Mouse (Mus musculus) gastrocnemius, adult 2 months (tissue): ENCODE measurements around the gene Slc13a4. TPM values are rescaled to one million over a fixed set of nuclear protein-coding genes. Genes with fewer than 3 reads are reported as not detected.
A peak's percentile ranks its signal among the peaks of the same experiment; 100 is the strongest.

ENCODE experiments used
- DNase-seq: peaks from one replicate; pipeline ENCODE4 v3.0.0; 2022
- H3K27ac ChIP-seq: fragments of 200-600 bp; 2 replicates; pipeline ENCODE4 v1.8.1; 2022; ENCODE audit warnings: mild to moderate bottlenecking
- H3K4me3 ChIP-seq: fragments of 200-600 bp; 2 replicates; pipeline ENCODE4 v1.8.1; 2022; ENCODE audit warnings: mild to moderate bottlenecking, moderate library complexity
- CTCF ChIP-seq: fragments of 200-600 bp; IDR thresholded peaks from 2 replicates; pipeline ENCODE4 v1.8.1; 2022; ENCODE audit warnings: antibody characterized with exemption, mild to moderate bottlenecking, moderate library complexity
- intact Hi-C: fragments of 180-260 bp; cut with DNase I; formaldehyde crosslinking; loops from one replicate; pipeline ENCODE4 v1.15.1; 2025
- total RNA-seq, 2 experiments: library from RNA; stranded (reverse); gene quantifications; 2 replicates each; pipeline ENCODE4 v1.2.3; 2021

The Slc13a4 gene
- total RNA-seq, 2 experiments from 2014 or later: 0.06 TPM; not detected in 1

GRCm38 (mm10) chr6:35265580-35266278 is 42.2 kb downstream of the Slc13a4 start:
- Histone ChIP-seq H3K4me3 (peak overlapping the region; percentile 9; the same call in 1 of the 2 replicates), H3K27ac (peak overlapping the region; percentile 35; the same call in 1 of the 2 replicates)
- intact Hi-C loops: no loop called here
- TF ChIP-seq CTCF: no peak
- DNase-seq: no peak

DNA sequence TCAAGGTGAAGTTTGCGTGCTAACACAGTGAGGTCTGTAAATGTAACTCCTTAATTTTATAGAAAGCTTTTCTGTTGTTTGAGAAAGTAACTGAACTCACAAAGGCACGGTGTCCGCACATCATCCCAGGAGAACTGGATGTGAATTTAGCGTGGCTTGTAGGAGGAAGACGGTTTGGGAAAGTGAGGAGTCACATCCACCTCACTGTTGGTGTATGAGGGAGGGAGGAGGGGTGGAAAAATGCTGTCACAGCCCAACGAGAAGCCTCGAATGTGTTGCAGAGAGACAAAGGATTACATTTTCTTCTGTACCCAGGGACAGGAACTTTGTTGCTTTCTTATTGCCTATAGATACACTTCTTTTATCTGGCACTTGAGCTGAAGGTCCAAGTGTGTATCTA is 47.4 kb downstream of the Slc13a4 start:
- no peak for DNase-seq
- intact Hi-C loops: no loop called here
- H3K27ac ChIP-seq: no peak overlapping the region

DNA sequence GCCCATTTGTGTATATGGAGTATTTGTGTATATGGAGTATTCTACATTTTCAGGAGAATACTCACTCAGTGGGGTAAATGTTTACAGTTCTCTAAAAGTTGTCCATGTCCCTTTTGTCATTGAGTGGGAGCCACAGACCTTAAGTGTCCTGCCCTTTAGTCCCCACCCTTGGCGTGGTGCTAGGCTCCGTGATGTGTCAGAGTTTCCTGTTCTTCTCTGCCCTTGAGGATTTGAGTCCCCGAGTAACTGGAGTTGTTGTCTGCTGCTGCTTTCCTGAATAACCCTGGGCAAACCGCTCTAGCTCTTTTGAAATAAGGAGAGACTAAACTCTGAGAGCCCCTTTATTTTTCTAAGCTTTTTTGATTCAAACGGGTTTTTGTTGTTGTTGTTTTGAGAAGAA is 48.4 kb downstream of the Slc13a4 start:
- DNase-seq: peak; percentile 54
- Histone ChIP-seq H3K4me3 (no peak overlapping the region), H3K27ac (peak overlapping the region; percentile 61)
- no peak for TF ChIP-seq CTCF
- intact Hi-C loops: loop anchor here (10.0 kb wide), 2 partner anchors 115 to 985 kb away; no protein-coding TSS in a partner anchor

More for the DNA sequence above, 47.4 kb downstream of the Slc13a4 start:
- H3K4me3 ChIP-seq: no peak overlapping the region
- TF ChIP-seq CTCF: no peak

GRCm38 (mm10) chr6:35258922-35259321 is 49.0 kb downstream of the Slc13a4 start:
- TF ChIP-seq CTCF: no peak
- Histone ChIP-seq H3K4me3 (no peak overlapping the region), H3K27ac (peak overlapping the region; percentile 61; the same call in 1 of the 2 replicates)
- no peak for DNase-seq
- intact Hi-C loops: loop anchor here (10.0 kb wide), 2 partner anchors 116 to 984 kb away; no protein-coding TSS in a partner anchor

- Histone ChIP-seq H3K4me3 (no peak overlapping the region), H3K27ac (no peak overlapping the region; the same call in 1 of the 2 replicates)
- TF ChIP-seq CTCF: no peak
- intact Hi-C loops: loop anchor here (10.0 kb wide), 2 partner anchors 117 to 983 kb away; no protein-coding TSS in a partner anchor
- DNase-seq: no peak
These were observed 50.2 kb downstream of the Slc13a4 start for GRCm38 (mm10) chr6:35257626-35258190.

DNA sequence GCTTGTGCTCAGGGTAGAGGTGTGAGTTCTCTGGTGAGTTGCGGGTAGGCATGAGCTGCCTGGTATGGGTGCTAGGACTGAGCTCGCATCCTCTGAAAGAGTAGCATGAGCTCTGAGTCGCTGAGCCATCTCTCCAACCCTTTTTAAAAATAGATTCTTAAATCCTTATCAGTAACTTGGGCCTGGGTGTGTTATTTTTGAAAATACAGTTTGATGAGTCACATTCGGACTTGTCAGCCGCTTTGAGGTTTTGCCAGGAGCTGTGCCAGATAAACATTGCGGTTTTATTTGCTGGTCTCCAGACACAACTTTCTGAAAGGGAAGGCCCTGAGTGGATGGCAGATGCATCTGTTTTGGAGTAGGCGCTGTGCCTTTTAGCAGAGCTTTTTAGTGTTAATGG is 51.2 kb downstream of the Slc13a4 start:
- peak overlapping the region; percentile 9; the same call in 1 of the 2 replicates for H3K4me3 ChIP-seq

GRCm38 (mm10) chr6:35255017-35255416 is 52.9 kb downstream of the Slc13a4 start:
- TF ChIP-seq CTCF: no peak
- DNase-seq: no peak
- Histone ChIP-seq H3K4me3 (peak overlapping the region; percentile 85), H3K27ac (peak overlapping the region; percentile 57)
- intact Hi-C loops: loop anchor here (10.0 kb wide), 2 partner anchors 120 to 980 kb away; no protein-coding TSS in a partner anchor

More for the DNA sequence above, 51.2 kb downstream of the Slc13a4 start:
- H3K27ac ChIP-seq: peak overlapping the region; percentile 63
- intact Hi-C loops: loop anchor here (10.0 kb wide), 2 partner anchors 118 to 982 kb away; no protein-coding TSS in a partner anchor
- no peak for TF ChIP-seq CTCF
- peak; percentile 56 for DNase-seq

GRCm38 (mm10) chr6:35254136-35254904 is 53.6 kb downstream of the Slc13a4 start:
- TF ChIP-seq CTCF: no peak
- peak overlapping the region; percentile 57 for H3K27ac ChIP-seq
- intact Hi-C loops: loop anchor here (5.0 to 10.0 kb wide), 3 partner anchors 120 to 980 kb away; no protein-coding TSS in a partner anchor
- no peak for DNase-seq
- peak overlapping the region; percentile 85 for H3K4me3 ChIP-seq

GRCm38 (mm10) chr6:35253474-35253873 is 54.5 kb downstream of the Slc13a4 start:
- intact Hi-C loops: loop anchor here (2.0 to 10.0 kb wide), 4 partner anchors 71 to 979 kb away; no protein-coding TSS in a partner anchor
- no peak for DNase-seq
- Histone ChIP-seq H3K4me3 (peak overlapping the region; percentile 85), H3K27ac (peak overlapping the region; percentile 89)
- TF ChIP-seq CTCF: no peak

- intact Hi-C loops: loop anchor here (2.0 to 10.0 kb wide), 4 partner anchors 72 to 978 kb away; no protein-coding TSS in a partner anchor
- H3K27ac ChIP-seq: peak overlapping the region; percentile 89
- H3K4me3 ChIP-seq: peak overlapping the region; percentile 85
- peak; percentile 94 for DNase-seq
- TF ChIP-seq CTCF: peak; percentile 91
These were observed 55.2 kb downstream of the Slc13a4 start for GRCm38 (mm10) chr6:35252477-35253346.

GRCm38 (mm10) chr6:35251807-35252476 is 56.0 kb downstream of the Slc13a4 start:
- no peak for DNase-seq
- no peak for TF ChIP-seq CTCF
- intact Hi-C loops: loop anchor here (2.0 to 10.0 kb wide), 4 partner anchors 73 to 977 kb away; no protein-coding TSS in a partner anchor
- Histone ChIP-seq H3K27ac (peak overlapping the region; percentile 89), H3K4me3 (peak overlapping the region; percentile 85)
